Mouse (Mus musculus) thymus, postnatal 0 days (tissue): ENCODE results near the gene Fam149b. TPM values are rescaled to one million over a fixed set of nuclear protein-coding genes. Genes with fewer than 3 reads are reported as not detected.
A peak's percentile ranks its signal among the peaks of the same experiment; 100 is the strongest.
"Not testable (repeated sequence)": the region's sequence is repeated elsewhere in the genome, so short reads cannot be mapped to it uniquely, and the experiment has no call there.

ENCODE experiments used
- DNase-seq: peaks from one replicate; pipeline ENCODE4 v3.0.0-alpha.2; 2015; ENCODE audit warnings: low spot score
- polyA plus RNA-seq: library from polyadenylated mRNA; unstranded; fragments of >200 nt; fragmentation: Nextera tagmentation; extraction: Ambion mirVana; gene quantifications from 2 replicates; pipeline ENCODE4 v1.2.1, GENCODE M21; 2015

Gene Fam149b
- polyA plus RNA-seq: 25.2 and 28.0 TPM in 2 replicates

DNA sequence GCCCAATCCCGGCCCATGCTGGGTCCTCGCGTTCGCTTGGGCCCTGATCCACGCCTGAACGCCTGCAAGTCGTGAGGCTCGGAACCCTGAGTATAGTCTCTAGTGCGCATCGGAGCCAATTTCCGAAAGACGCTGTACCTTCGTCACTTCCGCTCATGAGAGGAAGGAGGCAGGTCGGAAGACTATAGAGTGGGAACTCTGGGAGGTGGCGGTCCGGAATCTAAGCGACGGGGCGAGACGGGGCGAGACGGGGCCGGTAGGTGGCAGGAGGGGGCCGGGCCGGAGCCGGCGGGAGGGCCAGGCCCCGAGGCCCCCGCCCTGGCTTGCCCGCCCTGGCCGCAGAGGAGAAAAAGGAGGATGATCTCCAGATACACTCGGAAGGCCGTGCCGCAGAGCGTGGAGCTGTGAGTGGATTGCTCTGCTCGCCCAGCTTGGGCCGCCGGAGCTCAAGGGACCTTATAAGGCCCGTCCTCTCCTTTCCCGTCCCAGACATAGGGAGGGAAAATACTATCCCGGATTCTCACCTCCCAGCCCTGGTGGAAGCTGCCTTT is at the start of gene Fam149b, which contains the start of gene Ecd:
Fam149b (plus strand) TSS at position 172 of the 551 bp plus-strand sequence.
Ecd (minus strand) TSS at position 131 of the 551 bp plus-strand sequence.
- peak; percentile 96 for DNase-seq

DNA sequence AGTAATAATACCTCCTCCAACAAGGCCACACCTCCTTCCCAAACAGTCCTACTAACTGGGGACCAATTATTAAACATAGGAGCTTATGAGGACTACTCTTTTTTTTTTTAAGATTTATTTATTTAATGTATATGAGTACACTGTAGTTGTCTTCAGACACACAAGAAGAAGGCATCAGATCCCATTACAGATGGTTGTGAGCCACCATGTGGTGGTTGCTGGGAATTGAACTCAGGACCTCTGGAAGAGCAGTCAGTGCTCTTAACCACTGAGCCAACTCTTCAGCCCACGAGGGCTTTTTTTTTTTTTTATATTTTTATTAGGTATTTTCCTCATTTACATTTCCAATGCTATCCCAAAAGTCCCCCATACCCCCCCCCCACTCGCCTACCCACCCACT is 42.9 kb upstream of the Fam149b start:
- DNase-seq: not testable (repeated sequence)

DNA sequence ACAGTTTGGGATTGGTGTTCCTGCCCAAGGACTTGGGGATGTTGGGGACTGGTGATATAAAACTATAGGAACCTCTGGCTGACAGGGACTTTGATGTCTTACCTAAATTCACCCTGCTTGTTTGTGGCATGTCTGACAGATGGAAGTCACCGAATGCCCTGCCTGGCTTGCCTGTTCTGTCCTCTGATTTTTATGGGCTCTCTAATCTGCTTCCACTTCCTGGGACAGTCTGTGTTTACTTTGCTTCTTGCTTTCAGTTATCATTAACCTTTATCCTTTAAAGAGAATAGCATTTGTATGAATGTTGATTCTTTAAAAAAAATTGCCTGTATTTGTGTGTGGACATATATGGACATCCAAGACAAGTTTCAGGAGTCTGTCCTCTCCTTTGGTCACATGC is 32.8 kb upstream of the Fam149b start:
- no peak for DNase-seq

DNA sequence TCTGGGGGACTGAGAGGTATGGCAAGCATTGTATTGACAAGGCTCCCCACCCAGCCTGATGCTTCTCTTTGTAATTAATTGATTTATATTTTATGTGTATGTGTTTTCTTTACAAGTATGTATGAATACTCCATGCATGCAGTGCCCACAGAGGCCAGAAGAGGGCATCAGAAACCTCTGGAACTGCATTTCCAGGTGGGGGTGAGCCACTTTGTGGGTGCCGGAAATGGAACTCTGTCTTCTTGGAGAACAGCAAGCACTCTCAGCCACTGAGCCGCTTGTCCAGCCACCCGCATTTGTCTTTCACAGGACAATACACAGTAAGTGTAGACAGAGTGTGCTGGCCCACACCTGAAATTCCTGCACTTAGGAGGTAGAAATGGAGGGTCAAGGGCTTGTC is 28.5 kb upstream of the Fam149b start:
- DNase-seq: peak; percentile 7

DNA sequence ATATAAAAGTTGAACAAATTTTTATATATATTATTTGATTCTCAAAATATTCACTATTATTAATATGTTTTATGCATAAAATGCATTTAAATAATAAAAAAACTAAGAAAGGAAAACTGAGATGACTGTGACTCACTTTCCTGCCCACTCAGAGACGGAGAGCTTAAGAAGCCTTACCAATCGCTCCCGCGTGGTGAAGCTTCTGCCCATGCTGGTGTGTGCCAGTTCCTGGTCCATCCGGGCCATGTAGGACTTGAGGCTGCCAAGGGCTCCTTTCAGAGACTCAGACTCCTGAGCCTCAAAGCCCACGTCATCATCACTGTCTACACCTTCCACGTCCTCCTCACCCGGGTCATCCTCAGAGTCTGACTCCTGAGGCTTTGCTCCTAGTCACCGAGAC is 23.8 kb upstream of the Fam149b start:
- no peak for DNase-seq

DNA sequence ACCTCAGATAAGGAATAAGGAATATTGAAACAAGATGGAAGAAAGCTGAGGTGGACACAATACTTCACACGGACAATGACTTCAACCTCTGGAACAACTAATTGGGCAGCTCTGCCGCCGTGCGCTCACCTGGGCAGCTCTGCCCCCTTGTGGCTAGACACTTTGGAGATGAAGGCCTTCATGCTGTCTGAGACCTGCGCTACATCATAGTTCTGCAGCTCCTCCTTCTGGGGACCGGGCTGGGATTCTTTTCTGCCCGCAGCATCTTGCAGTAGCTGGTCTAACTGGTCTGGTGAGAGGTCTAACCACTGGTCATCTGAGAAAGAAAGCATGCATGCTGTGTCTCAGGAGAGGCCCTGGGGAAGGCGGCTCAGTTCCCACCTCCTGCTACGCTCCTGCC is 19.5 kb upstream of the Fam149b start:
- no peak for DNase-seq

DNA sequence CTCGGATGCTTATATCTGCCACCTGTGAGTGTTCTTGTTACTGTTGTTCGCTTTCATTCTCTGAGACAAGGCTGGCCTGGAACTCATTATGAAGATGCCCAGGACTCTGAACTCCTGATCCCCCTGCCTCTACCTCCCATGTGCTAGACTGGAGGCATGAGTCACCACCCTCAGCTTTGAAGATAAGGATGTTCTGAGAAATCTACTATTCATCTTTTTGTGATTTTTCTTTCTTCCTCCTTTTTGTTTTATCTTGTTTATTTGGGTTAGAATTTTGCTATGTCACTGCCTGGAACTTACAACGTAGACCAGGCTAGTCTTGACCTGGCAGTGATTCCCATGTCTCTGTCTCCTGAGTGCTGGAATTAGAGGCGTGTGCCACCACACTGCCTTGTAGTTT is 16.6 kb upstream of the Fam149b start:
- no peak for DNase-seq

DNA sequence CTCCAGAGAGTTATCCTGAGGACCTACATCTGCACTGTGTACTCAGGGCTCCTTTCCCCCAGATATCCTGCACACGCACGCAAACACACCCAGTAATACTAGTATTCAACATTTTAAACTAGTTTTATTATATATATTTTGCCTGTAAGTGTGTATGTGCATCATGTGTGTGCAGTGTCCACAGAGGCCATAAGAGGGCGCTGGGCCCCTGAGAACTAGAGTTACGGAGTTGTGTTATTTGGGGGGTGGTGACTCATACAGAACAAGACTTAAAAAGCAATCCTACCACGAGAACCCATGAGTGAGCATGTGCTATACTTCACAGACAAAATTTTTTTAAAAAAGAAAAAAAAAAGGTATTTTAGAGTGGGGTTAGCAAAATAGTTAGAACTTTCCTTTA is 8.5 kb upstream of the Fam149b start:
- no peak for DNase-seq

DNA sequence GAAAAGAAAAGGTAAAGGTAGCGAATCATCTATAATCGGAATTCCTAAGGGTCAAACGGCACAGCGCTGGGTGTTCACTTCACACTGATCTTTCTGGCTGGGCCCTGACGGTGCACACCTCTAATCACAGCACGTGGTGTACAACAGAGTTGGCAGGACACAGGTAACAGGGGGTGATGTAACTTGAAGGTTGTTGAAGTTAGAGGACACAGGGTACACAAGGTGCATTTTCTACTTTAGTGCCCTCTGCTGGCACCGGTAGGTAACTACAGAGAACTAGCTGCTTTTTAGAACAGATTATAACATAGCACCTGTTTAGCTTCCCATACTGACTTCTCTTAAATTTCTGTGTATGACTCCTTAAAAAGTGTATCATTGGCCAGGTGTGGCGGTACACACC is 7.8 kb upstream of the Fam149b start:
- DNase-seq: peak; percentile 56

DNA sequence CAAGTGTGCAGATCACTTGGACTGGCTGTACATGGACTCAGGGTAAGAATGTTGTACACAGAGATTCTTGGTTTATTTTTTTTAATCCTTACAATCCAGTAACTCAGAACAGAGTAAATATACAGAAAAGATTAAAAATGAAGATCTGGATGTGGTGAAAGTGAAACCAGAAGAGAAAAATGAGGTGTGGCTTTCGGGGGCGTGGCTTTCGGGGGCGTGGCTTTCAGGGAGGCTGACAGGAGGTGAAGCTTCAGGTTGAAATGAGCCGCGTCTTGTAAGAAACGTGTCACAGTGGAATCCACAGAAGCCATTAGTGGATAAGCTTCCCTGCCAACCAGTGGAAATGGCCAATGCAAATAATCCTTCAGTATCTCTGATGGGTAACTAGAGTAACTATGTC is 7.1 kb upstream of the Fam149b start:
- no peak for DNase-seq

DNA sequence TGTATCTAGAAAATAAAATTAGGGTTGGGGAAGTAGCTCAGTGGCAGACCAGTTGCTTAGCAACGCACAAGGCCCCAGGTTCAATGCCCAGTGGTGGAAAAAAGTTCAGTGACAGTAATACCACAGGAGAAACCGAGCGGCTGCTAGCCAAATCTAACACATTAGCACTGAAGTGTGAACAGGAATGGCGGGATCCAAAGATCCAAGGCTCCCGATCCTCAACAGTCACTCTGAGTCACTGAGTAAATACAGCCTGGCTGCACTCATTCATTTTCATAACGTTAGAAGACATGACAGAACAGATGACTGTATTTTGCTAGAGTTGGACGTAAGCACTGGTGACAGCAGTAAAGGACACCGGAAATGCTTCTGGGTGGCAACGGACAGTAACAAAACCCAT is 2.1 kb upstream of the Fam149b start:
- DNase-seq: no peak

DNA sequence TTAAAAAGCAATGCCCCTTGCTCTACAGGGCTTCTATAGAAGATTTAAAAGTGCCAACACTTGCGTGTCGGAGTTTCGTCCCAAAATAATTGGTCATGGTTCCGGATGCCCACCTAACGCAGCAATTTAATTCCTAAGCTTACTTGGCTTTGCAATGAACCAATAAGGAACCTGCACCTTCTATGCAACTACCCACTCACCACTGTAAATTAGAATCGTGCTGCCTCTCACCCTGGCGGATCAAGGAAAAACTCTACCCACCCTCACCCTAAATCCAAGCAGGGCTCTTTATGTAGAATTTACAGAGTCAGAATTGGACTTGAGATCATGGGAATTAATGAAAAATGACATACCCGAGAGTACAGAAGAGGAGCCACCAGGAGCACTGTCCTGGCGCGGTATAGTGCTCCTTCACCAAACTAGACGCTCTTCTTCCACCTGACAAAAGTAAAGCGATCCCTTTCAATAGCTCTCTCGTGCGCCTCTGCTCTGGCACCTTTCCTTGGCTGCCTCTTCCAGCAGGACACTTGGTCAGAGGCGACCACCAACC is 446 bp upstream of the Fam149b start:
- DNase-seq: no peak

DNA sequence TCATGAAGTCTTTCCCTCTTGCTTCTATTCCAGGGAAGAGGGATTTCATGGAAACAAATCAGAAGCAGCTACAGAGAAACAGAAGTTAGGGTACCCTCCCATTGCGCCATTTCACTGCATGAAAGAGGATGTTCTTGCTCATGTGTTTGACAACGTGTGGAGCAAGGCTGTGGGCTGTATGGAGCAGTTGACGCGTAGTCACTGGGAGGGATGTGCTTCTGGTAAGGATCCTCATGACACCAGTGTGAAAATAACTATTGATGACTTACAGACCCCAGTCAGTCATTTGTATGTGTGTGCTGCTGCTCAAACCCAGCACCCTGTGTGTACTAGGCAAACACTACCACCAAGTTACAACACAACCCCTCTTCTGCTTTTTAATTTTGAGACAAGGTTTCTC is 15.3 kb downstream of the Fam149b start:
- no peak for DNase-seq

DNA sequence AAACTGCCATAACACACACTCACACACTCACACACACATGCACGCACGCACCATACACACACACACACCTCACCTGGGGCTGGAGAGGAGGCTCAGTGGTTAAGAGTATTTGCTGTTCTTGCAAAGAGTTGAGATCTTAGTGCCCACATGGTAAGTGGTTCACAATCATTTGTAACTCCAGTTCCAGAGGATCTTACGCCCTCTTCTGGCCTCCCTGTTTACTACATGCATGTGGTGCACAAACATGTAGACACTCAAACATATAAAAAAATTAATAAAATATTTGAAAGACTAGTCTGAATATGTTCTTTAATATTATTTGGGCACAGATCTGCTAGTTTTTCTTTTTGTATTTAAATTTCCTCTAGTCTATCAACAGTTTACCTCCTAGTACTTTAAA is 20.3 kb downstream of the Fam149b start:
- DNase-seq: no peak

DNA sequence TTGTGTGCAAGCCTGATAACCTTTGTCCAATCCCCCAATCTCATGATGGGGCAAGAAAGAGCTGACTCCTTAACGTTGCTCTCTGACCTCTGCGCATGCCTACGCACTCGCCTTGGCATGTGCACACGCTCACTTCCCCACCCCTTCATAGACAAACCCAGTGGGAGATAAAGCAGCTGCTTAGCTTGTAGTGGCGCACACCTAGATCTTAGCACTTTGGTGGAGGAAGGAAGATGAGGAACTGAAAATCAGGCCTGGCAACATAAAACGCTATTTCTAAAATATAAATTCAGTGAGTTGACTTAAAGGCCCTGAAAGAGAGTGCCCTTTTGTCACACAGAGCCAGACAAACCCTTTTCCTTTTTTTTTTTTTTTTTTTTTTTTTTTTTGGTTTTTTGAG is 22.8 kb downstream of the Fam149b start:
- DNase-seq: no peak

DNA sequence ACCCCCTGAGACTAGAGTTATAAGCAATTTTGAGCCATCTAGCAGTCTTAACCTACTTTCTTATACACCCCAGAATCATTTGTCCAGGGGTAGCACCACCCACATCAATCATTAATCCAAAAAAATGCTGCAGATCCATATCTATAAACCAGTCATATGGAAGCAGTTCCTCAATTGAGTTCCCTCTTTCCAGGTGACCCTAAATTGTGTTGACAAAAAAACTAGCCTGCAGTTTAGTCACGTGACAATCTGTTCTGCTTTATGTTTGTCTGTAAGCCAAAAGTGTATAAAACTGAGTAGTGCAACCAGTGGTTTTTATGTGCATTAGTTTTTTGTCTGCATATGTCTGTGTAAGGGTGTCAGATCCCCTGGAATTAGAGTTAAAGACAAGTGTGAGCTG is 23.9 kb downstream of the Fam149b start:
- DNase-seq: no peak

DNA sequence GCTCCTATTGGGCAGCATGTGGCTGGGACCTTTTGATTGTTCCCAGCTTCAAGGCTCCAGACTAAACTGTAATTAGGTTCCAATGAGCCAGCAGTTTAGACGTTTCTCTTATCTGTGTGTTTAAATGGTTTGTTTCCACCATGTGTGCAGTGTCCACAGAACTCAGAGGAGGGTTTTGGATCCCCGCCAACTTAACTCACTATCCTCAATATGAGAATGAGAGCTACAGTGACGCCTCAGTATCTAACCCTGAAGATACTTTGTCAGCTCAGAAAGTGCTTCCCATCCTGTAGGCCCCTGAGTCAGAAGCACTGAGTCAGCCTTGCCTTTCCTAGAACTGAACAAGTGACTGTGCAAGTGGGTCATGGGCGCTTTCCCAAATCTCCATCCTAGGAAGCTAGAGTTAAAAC is 29.2 kb downstream of the Fam149b start:
- no peak for DNase-seq

DNA sequence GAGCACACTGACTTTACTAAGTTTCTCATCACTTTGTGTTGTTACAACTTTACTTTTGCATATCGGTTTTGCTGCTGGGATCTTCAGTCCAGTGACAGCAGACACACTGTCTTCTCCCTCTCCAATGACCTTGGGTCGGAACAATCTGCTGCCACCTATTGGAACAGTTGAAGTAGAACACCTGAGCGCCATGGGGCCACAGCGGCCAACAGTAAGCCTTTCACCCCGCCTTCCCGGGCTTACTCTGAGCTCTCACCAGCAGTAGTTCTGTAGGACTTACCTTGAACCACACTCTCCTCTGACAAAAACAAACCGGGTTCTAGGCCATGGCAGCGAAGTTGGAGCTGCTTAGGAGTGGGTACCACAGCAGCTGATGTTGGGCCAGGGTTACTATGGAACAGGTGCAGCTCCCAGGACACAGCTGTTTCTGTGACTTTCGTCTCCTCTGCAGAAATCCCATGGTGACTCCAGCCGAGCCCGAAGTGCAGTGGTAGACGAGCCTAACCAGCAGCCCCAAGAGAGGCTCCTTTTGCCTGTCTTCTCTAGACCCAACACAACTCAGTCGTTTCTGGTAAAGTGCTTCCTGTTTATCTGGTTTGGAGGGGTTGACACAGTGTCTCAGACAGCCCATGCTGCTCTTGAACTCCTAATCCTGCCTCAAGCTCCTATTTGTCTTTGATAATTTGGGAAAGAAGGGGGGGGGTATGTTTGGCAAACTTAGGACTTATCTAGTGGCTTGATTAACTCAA is 30.5 kb downstream of the Fam149b start:
- DNase-seq: peak; percentile 82

DNA sequence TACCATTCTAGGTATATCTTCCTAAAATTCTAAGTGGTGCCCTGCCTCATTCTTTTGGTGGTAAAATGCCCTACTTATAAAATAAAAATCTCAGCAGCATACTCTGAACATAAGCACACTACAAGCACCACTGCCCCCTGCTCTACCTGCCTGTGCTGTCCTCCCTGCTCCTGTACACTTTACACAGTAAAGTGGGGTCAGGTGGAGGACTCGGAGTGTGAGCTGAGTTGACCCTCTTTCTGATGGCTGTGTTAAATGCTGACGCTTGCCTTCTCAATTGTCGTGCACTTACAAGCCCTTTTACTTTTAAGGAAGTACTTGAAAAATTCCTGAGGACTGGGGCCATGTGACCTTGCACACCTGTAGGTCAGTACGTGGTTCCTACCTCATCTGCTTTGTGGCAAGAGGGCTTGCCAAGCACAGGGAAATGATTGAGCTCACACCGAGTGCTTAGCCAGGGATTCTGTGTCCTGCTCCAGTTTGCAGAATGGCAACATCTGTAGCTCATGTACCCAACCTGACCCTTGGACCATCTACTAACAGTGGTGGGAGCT is 31.2 kb downstream of the Fam149b start:
- no peak for DNase-seq

DNA sequence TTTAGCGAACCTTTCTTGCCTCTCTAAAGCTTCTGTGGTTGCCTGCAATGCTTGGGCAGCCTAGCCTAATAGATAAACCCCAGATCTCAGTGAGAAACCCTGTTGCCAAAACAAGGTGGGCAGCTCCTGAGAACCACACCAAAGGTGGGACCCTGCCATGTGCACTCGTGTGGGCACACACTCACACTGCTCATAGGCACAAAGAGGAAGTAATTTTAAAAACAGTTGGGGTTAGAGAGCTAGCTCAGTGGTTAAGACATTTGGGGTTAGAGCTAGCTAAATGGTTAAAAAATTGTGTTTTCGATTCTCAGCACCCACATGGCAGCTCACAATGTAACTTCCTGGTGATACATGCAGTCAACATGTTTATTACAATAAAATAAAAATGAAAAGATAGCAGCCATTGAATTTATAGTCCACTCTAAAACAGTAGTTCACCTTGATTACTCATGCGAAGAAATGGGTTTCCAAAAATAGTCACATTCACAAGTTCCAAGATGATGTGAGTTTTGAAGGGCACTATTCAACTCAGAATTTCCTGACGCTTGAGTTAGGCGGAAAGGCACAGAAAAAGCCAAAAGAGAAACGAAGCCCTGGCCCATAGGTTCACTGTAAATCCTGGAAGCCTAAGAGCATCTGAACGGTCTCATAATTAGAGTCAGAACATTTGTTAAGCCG is 31.9 kb downstream of the Fam149b start:
- peak; percentile 33 for DNase-seq

DNA sequence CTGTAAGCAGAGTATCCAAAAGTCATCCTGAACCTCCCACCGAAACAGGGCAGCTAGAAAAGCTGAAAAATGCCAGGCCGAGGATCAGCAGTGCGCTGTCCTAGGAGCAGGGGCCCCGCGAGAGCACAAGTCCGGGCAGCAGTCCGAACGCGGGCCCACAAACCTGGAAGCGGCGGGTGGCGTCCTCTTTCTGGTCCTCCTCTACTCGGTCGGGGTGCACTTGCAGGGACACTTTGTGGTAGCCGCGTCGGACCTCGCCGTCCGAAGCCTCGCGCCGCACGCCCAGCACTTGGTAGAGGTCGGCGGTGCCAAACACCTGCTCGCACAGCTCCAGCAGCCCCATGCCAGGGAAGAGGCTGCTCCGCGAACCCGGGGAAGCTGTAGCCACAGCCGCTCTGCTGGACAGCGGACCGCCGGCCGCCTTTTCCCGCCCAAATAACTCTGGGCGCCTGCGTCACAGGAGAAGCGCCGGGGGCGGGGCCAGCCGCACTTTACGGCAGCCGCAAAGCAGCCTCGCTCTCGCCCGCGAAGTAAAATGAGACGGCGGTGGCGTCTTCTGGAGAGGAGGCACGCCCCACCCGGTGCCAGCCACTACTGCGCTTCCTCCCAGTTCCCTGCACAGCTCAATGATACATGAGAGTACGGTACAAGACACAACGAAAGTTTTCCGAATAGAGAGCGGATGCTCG is 40.6 kb downstream of the Fam149b start, which contains the start of gene Dnajc9:
Dnajc9 (minus strand) TSS at position 470 of the 689 bp plus-strand sequence.
- peak; percentile 94 for DNase-seq
